Mouse (Mus musculus): ENCODE measurements around the gene Tmem127.

Gene Tmem127

DNA sequence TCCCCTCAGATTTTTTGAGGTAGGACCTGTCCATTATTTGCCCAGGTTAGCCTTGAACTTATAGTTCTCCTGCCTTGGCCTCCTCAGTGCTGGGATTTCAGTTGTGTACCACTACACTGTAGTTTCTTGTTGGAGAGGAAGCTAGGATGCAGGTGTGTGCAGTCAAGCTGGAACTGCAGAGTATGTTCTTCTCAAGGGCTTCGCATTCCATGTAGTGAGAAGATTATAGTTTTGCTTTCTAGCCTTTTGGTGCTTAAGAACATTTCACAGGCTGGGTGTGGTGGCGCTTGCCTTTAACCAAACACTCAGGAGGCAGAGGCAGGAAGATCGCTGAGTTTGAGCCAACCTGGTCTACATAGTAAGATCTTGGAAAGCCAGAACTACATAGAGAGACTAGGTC is 25.1 kb downstream of the Tmem127 start:
- Histone ChIP-seq H3K4me3 (replicated peaks; ENCODE audit: low read length) (no peak overlapping the region), H3K27me3 (ENCODE audit: insufficient read depth, low read length) (no peaks in the 10 kb centered on the region), H3K9me3 (ENCODE audit: low read length) (no peaks in the 10 kb centered on the region), H3K36me3 (ENCODE audit: insufficient read depth, low read length) (peaks cover 4% of the 10 kb centered on the region; the same call in 1 of the 2 replicates), H3K4me1 (replicated peaks; ENCODE audit: low read depth, low read length) (peaks cover 31% of the 10 kb centered on the region)
- no peak for TF ChIP-seq NANOG (IDR thresholded peaks at IDR 0.05; ENCODE audit: borderline replicate concordance, low read length)
- no peak for TF ChIP-seq CTCF (conservative IDR thresholded peaks at IDR 0.05; ENCODE audit: low read length)
- TF ChIP-seq POU5F1 (IDR thresholded peaks at IDR 0.05; ENCODE audit: borderline replicate concordance, low read length): no peak

DNA sequence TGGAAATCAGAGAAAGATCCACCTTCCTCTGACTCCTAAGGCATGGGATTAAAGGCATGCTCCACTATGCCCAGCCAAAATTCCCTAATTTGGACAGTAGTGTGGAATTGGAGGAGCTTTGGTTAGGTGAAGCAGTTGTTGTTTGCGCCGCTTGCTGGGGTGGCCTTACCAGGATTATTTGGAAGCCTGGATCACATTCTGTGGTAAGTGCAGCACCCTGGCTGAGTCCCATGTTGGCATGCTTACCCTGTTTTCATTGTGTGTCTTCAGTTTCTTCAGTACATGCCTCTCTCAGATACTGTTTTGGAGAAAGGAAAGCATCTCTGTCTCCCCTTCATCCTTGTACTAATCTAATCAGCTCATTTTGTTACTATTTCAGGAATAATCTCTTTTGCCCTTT is 26.9 kb downstream of the Tmem127 start:
- Histone ChIP-seq H3K9me3 (ENCODE audit: low read length) (no peaks in the 10 kb centered on the region), H3K27me3 (ENCODE audit: insufficient read depth, low read length) (no peaks in the 10 kb centered on the region), H3K4me1 (replicated peaks; ENCODE audit: low read depth, low read length) (peaks cover 24% of the 10 kb centered on the region), H3K36me3 (ENCODE audit: insufficient read depth, low read length) (peaks cover 7% of the 10 kb centered on the region), H3K4me3 (replicated peaks; ENCODE audit: low read length) (no peak overlapping the region)
- TF ChIP-seq POU5F1 (IDR thresholded peaks at IDR 0.05; ENCODE audit: borderline replicate concordance, low read length) (no peak), CTCF (conservative IDR thresholded peaks at IDR 0.05; ENCODE audit: low read length) (no peak), NANOG (IDR thresholded peaks at IDR 0.05; ENCODE audit: borderline replicate concordance, low read length) (no peak)

DNA sequence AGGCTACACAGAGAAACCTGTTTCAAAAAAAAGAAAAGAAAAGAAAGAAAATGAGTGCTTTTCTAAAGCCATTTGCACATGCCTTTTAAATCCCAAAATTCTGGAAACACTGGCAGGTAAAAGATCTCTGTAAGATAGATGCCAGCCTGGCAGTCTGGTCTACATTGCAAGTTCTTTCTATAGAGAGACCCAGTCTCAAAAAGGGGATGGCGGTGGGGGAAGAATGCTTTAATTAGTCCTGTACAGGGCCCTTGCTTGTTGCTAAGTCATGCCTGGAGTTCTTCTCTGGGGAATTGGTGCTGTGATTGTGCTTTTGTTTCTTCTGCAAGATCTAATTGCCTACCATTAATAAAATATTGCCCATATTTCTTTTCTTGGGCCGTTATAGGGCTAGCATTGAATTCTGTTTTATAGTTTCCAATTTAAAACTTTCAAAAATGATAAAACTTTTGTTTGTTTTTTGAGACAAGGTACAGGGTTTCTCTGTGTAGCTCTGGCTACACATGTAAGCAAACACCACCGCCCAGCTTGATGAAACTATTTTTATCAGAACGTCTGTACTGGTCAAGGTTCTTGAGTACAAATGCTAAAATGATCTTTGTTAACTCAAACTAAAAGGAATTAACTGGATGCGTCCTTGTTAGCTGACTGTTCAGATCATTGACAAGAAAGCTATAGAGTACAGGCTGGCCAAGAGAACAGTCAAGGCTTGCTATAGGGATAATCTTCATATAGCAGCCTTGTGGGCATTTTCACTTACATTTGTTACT is 28.0 kb downstream of the Tmem127 start:
- no peak for TF ChIP-seq NANOG (IDR thresholded peaks at IDR 0.05; ENCODE audit: borderline replicate concordance, low read length)
- TF ChIP-seq POU5F1 (IDR thresholded peaks at IDR 0.05; ENCODE audit: borderline replicate concordance, low read length): no peak
- TF ChIP-seq CTCF (conservative IDR thresholded peaks at IDR 0.05; ENCODE audit: low read length): no peak
- Histone ChIP-seq H3K4me3 (replicated peaks; ENCODE audit: low read length) (no peak overlapping the region), H3K9me3 (ENCODE audit: low read length) (no peaks in the 10 kb centered on the region), H3K4me1 (replicated peaks; ENCODE audit: low read depth, low read length) (peaks cover 24% of the 10 kb centered on the region), H3K36me3 (ENCODE audit: insufficient read depth, low read length) (peaks cover 8% of the 10 kb centered on the region), H3K27me3 (ENCODE audit: insufficient read depth, low read length) (no peaks in the 10 kb centered on the region)

DNA sequence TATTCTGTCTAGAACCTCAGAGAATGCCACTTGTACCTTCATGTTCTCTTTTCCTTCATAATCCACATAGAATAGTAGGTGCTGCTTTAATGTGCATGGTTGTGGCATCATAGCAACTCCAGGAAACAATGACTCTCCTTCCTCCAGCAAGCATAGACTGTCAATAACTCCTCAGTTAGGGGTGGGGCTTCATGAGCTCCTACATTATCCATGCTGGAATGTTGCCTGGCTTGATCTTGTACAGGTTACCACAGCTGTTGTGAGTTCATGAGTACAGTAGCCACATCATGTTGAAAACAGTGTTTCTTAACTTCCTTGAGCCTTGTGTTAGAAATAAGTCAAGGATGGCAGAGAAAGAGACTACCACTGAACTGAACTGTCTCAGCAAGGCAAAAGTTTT is 30.5 kb downstream of the Tmem127 start:
- TF ChIP-seq NANOG (IDR thresholded peaks at IDR 0.05; ENCODE audit: borderline replicate concordance, low read length) (no peak), POU5F1 (IDR thresholded peaks at IDR 0.05; ENCODE audit: borderline replicate concordance, low read length) (no peak), CTCF (conservative IDR thresholded peaks at IDR 0.05; ENCODE audit: low read length) (no peak)
- Histone ChIP-seq H3K4me3 (replicated peaks; ENCODE audit: low read length) (no peak overlapping the region), H3K4me1 (replicated peaks; ENCODE audit: low read depth, low read length) (peaks cover 24% of the 10 kb centered on the region), H3K9me3 (ENCODE audit: low read length) (no peaks in the 10 kb centered on the region), H3K36me3 (ENCODE audit: insufficient read depth, low read length) (peaks cover 5% of the 10 kb centered on the region; the same call in 1 of the 2 replicates), H3K27me3 (ENCODE audit: insufficient read depth, low read length) (no peaks in the 10 kb centered on the region)

DNA sequence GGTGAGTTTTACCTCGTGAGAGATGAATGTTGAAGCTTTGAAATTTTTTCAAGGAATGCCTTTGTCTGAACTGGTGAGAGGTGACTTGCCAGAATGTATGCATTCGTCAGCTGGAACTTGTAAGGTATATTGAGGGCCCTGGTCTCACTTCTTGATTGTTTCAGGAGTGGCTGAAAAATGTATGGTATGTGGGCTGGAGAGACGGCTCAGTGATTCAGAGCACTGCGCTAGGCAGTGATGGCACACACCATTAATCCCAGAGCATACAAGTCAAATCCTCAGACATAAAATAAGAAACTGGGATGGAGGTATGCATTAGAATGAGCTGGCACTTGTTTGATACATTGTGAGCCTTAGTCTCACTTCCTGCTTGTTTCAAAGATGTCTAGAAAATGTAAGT is 44.5 kb downstream of the Tmem127 start:
- peaks cover 81% of the 10 kb centered on the region for H3K36me3 ChIP-seq (ENCODE audit: insufficient read depth, low read length)
- no peaks in the 10 kb centered on the region for H3K27me3 ChIP-seq (ENCODE audit: insufficient read depth, low read length)
- H3K9me3 ChIP-seq (ENCODE audit: low read length): no peaks in the 10 kb centered on the region
- H3K4me3 ChIP-seq (replicated peaks; ENCODE audit: low read length): no peak overlapping the region
- TF ChIP-seq NANOG (IDR thresholded peaks at IDR 0.05; ENCODE audit: borderline replicate concordance, low read length) (no peak), CTCF (conservative IDR thresholded peaks at IDR 0.05; ENCODE audit: low read length) (no peak), POU5F1 (IDR thresholded peaks at IDR 0.05; ENCODE audit: borderline replicate concordance, low read length) (no peak)
- H3K4me1 ChIP-seq (replicated peaks; ENCODE audit: low read depth, low read length): peaks cover 21% of the 10 kb centered on the region

DNA sequence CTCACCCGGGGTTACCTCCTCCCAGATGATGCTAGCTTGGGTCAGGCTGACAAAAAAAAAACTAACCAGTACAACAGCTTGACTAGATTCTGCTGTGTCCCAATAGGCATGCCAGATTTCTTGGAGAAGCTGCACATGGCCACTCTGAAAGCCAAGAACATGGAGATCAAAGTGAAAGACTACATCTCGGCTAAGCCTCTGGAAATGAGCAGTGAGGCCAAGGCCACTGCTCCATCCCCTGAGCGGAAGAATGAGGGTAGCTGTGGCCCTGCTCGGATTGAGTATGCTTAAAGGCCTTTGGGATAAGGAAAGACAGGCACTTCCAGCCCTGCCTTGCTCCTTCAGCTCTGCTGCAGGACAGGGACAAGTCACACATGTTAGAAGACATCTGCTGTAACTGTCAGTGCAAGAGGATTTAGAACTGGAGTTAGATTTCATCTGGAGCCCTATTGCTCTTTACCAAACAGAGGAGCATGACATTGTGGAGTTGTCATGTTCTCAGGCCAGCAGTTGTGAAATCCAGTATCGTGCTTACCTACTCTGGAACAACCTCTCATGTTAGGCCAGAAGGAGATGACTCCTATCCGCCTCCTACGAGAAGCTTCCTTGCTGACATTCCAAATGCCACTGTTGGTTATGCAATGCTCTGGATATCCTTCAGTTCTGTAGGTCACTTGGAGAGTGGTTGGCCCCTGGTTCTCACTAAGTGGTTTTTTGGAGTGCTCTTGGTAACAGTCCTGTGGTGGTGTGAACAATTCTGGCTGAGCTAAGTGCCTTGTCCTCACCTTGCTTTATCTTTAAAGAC is 49.5 kb downstream of the Tmem127 start:
- H3K9me3 ChIP-seq (ENCODE audit: low read length): no peaks in the 10 kb centered on the region
- H3K4me1 ChIP-seq (replicated peaks; ENCODE audit: low read depth, low read length): peaks cover 48% of the 10 kb centered on the region
- no peak overlapping the region for H3K4me3 ChIP-seq (replicated peaks; ENCODE audit: low read length)
- H3K36me3 ChIP-seq (ENCODE audit: insufficient read depth, low read length): peaks cover 90% of the 10 kb centered on the region
- no peaks in the 10 kb centered on the region for H3K27me3 ChIP-seq (ENCODE audit: insufficient read depth, low read length)
- TF ChIP-seq NANOG (IDR thresholded peaks at IDR 0.05; ENCODE audit: borderline replicate concordance, low read length) (no peak), CTCF (conservative IDR thresholded peaks at IDR 0.05; ENCODE audit: low read length) (no peak), POU5F1 (IDR thresholded peaks at IDR 0.05; ENCODE audit: borderline replicate concordance, low read length) (no peak)

DNA sequence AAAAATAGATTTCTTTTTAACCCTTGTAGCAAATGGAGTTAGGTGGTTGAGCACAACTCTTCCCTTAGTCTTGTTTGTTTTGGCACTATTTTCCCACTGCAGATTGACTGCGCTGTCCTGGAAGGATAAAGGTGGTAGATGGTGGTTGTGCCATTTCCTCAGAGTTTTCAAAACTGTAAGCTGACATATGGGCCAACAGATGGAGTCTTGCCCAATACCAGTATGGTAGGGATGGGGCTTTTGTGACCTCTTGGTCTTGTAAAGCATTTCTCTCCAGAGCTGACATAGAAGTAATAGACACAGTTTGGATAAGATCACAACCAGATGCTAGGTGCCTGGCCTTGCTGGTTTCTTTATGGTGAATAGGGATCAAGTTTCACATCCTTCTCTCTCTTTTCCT is 50.3 kb downstream of the Tmem127 start:
- Histone ChIP-seq H3K36me3 (ENCODE audit: insufficient read depth, low read length) (peaks cover 83% of the 10 kb centered on the region), H3K27me3 (ENCODE audit: insufficient read depth, low read length) (no peaks in the 10 kb centered on the region), H3K9me3 (ENCODE audit: low read length) (no peaks in the 10 kb centered on the region), H3K4me1 (replicated peaks; ENCODE audit: low read depth, low read length) (peaks cover 50% of the 10 kb centered on the region), H3K4me3 (replicated peaks; ENCODE audit: low read length) (no peak overlapping the region)
- TF ChIP-seq NANOG (IDR thresholded peaks at IDR 0.05; ENCODE audit: borderline replicate concordance, low read length) (no peak), POU5F1 (IDR thresholded peaks at IDR 0.05; ENCODE audit: borderline replicate concordance, low read length) (no peak), CTCF (conservative IDR thresholded peaks at IDR 0.05; ENCODE audit: low read length) (no peak)

DNA sequence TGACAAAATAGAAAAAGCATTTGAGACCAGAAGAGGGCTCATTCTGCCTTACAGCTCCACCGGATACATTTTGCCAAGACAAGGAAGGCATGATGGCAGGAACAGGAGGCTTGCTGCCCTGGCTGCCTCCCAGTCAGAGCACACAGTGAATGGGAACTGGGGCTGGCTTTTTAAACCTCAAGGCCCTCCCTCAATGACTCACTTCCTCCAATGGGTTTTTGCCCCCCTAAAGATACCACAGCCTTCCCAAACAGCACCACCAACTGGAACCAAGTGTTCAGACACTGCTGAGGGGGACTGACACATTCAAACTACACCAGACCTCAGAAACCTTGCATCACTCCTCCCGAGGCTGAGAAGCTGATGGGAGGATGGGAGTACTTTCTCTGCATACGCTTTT is 53.0 kb downstream of the Tmem127 start:
- TF ChIP-seq CTCF (conservative IDR thresholded peaks at IDR 0.05; ENCODE audit: low read length) (no peak), NANOG (IDR thresholded peaks at IDR 0.05; ENCODE audit: borderline replicate concordance, low read length) (no peak), POU5F1 (IDR thresholded peaks at IDR 0.05; ENCODE audit: borderline replicate concordance, low read length) (no peak)
- H3K4me1 ChIP-seq (replicated peaks; ENCODE audit: low read depth, low read length): peaks cover 43% of the 10 kb centered on the region
- H3K36me3 ChIP-seq (ENCODE audit: insufficient read depth, low read length): peaks cover 60% of the 10 kb centered on the region
- no peaks in the 10 kb centered on the region for H3K9me3 ChIP-seq (ENCODE audit: low read length)
- H3K4me3 ChIP-seq (replicated peaks; ENCODE audit: low read length): no peak overlapping the region
- no peaks in the 10 kb centered on the region for H3K27me3 ChIP-seq (ENCODE audit: insufficient read depth, low read length)
